Mouse (Mus musculus) adrenal gland, adult 8-10 months (tissue): ENCODE measurements around the gene Mtcp1. TPM values are rescaled to one million over a fixed set of nuclear protein-coding genes. Genes with fewer than 3 reads are reported as not detected.

Experiments used
- DNase-seq: peaks from one replicate; pipeline ENCODE4 v3.0.0; 2022
- total RNA-seq, 4 experiments: library from RNA; stranded (reverse); gene quantifications; 2 replicates each; pipeline ENCODE4 v1.2.4; 2022

Mtcp1 gene
- total RNA-seq: 10 to 100 TPM in 3 of 4 experiments, 1 to 10 TPM in 1; 7.6 to 17.4 (median 14.2) TPM

DNA sequence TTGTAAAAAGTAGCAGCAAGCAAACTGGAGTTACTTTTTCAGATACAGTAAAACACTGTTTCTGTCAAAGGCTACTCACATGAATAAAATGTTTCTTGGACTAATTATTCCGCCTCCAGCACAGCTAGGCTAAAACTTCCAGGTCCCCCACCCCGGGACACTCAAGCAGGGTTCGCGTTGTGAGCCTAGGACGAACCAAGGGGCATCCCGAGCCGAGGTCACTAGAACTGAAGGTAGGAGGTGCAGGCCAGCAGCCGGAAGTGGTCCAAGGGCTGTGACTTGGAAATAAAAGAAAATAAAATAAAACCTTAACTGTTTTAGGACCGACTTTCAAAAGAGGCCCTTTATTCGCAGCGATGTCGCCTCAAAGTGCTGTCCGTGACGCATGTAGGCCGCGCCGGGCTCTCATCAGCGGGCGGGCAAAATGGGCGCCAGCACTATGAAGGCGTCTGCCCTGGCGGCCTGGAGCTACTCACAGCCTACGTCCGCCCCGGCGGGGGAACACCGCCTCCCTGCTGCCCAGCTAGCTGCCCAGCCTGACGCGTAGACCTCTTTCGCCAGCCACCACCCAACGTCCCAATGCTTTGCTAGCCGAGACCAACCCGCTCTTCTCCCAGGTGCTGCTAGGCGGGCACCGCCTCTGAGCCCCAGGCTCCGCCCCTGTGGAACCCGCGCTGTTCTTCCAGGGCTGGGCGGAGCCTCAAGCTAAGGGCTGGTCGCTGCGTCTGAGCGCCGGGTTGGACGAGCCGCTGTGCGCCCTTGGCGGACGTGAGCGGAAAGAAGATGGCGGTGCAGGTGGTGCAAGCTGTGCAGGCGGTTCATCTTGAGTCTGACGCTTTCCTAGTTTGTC is at the start of gene Mtcp1, which contains the start of the genes Cmc4 and Brcc3:
Gene Mtcp1 (minus strand): TSS at position 653 of the 850 bp plus-strand sequence.
Gene Cmc4 (minus strand): TSS at position 649 of the 850 bp plus-strand sequence.
Gene Brcc3 (plus strand): TSS at position 693 of the 850 bp plus-strand sequence.
- DNase-seq: peak; percentile 87

DNA sequence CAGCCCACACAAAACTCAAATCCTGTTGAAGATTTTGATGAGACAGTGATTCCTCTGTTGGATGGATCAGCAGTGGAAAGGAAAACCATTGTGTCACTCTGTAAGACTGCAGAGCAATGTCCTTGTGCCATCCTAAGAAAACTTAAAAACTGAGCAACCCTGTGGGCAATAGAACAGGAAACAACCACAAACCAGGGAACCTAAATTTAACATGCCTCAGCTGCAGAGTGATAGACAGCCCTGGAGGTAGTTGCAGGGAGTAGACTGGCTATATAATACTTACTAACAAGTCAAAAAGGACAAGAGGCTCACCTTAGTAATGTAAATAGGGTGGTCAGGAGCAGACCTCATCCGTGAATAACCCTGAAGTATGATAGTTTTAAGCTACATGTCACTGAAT is 38.2 kb upstream of the Mtcp1 start:
- no peak for DNase-seq

- DNase-seq: no peak
These were observed 6.7 kb downstream of the Mtcp1 start for GRCm38 (mm10) chrX:75409711-75410110.

- DNase-seq: no peak
These were observed 13.0 kb downstream of the Mtcp1 start for GRCm38 (mm10) chrX:75403350-75403749.

- no peak for DNase-seq
These were observed 13.7 kb downstream of the Mtcp1 start for GRCm38 (mm10) chrX:75402668-75403067.

GRCm38 (mm10) chrX:75399471-75399870 is 16.9 kb downstream of the Mtcp1 start:
- DNase-seq: no peak

DNA sequence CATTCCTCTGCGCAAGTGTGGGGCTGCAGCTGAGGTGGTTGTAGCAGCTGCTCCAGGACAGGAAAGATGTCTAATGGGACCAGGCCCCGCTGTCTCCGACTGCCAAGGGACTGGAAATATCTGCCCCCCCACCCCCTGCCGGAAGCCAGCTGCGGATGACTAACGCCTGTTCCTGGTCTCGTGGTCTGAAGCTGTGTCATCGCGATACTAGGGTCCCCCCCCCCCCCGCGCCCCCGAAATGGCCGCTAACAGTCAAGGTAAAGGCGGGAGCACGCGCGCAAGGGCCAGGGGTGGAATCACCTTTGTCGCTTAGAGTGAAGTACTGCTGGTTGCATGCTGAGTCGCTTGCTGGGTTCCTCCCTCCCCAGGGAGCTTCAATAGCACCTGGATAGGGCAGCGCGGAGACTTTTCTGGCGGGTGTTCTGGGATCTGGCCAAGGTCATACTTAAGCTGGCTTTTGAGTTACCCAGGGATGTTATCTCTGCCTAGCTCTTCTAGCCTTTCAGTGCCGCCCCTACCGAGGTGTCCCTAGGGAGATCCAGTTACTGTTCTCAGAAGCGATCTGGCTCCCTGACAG is 34.1 kb downstream of the Mtcp1 start, which contains the start of the genes Fundc2 and F8:
Gene Fundc2 (plus strand): TSS at position 205 of the 577 bp plus-strand sequence.
Gene F8 (minus strand): TSS at position 421 of the 577 bp plus-strand sequence.
- peak; percentile 45 for DNase-seq

DNA sequence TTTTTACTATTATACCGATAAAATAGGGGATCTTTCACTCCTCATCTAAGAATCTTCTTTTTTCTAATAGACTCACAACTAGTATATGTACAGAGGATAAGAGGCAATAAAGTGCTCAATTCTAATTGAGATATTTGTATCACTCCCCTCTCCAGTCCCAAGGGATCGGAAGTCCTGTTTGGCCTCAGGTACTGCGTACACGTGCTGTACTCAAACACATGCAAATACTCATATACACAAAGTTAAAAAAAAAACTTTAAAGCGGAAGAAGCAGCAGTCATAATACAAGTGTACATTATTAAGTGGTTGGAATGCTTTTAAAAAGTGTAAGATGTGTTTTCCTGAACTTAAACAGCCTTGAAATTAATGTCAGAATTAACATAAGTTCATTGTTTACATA is 34.7 kb downstream of the Mtcp1 start:
- DNase-seq: no peak

DNA sequence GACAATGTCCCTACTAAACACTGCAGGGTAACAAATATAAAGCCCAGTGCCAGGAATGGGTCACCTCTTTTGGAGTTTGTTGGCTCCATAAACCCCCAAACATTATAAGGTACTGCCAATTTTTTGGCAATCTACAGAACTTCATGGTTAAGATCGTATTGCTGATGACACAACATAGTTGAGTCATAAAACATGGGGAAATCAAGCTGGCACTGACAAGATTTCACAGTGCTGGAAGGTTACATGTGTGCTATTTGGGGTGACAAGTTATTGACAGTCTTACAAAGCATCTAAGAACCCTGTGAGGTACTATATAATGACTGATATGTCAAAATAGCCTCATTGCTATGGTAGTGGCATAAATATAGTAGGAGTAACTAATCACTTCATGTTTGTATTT is 35.2 kb downstream of the Mtcp1 start:
- DNase-seq: no peak

- DNase-seq: no peak
These were observed 39.6 kb downstream of the Mtcp1 start for GRCm38 (mm10) chrX:75376815-75377214.

- no peak for DNase-seq
These were observed 43.5 kb downstream of the Mtcp1 start for GRCm38 (mm10) chrX:75372666-75373425.

DNA sequence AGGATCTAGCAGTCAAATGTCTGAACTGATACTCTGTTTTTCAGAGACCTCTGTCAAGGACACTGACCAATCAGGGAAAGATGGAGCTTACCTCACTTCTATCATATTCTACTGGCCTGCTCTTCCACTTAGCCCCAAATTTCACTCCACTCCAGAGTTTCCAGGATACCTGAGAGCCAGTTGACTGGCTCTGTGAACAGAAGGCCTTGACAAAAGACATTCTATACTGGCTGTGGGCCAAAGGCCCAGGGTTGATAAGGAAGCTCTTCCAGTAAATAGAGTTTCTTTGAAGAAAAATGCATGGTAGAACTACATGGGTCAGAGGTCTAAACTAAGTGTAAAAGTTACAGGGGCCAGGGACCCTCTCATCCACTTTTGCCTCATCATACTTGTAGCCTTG is 46.2 kb downstream of the Mtcp1 start:
- DNase-seq: peak; percentile 25

Other genes with a start within 250 kb of the Mtcp1 start
- gene Fundc2, start 34.2 kb downstream of the Mtcp1 start, total RNA-seq: 100 to 1,000 TPM in 1 of 4 experiments, 10 to 100 TPM in 3; 71.5 to 114 (median 80.3) TPM
- 10 to 100 TPM in 3 of 4 experiments, 1 to 10 TPM in 1; 6.8 to 14.8 (median 12.1) TPM for gene F8, start 34.0 kb downstream of the Mtcp1 start, total RNA-seq
- 10 to 100 TPM; 11.1 to 12.9 (median 12.1) TPM for gene Cmc4, start within 50 bp of the Mtcp1 start, total RNA-seq
- gene Brcc3, start within 50 bp of the Mtcp1 start, total RNA-seq: 10 to 100 TPM; 24.0 to 32.5 (median 31.1) TPM
- gene Vbp1, start 97.7 kb upstream of the Mtcp1 start, total RNA-seq: 10 to 100 TPM; 41.8 to 62.4 (median 52.3) TPM
- 1 to 10 TPM; 1.3 to 2.1 (median 1.7) TPM for gene Rab39b, start 161.6 kb upstream of the Mtcp1 start, total RNA-seq